Mouse (Mus musculus) spleen, adult 2 months (tissue): ENCODE results near the gene Agap1.

Experiments used
- CTCF ChIP-seq: fragments of 200-500 bp; IDR thresholded peaks from 2 replicates; pipeline ENCODE4 v1.5.1; 2011; ENCODE audit warnings: mild to moderate bottlenecking, inconsistent platforms; ENCODE audit not compliant: insufficient read depth, insufficient read length, insufficient replicate concordance; ENCODE audit errors: extremely low read depth
- POLR2A ChIP-seq: fragments of 200-500 bp; IDR thresholded peaks from 2 replicates; pipeline ENCODE4 v1.6.1; 2011; ENCODE audit warnings: low read depth, low read length, inconsistent platforms

GRCm38 (mm10) chr1:89646326-89647018 is 191.9 kb downstream of the Agap1 start:
- TF ChIP-seq CTCF (peak; percentile 85; the same call in 1 of the 2 replicates), POLR2A (no peak)
